Mouse (Mus musculus) layer of hippocampus, adult 6 months (tissue): ENCODE measurements around the gene Mapkapk2. TPM values are rescaled to one million over a fixed set of nuclear protein-coding genes. Genes with fewer than 3 reads are reported as not detected.

Experiments used
- long read RNA-seq, 2 experiments: library from polyadenylated mRNA; unstranded; transcript quantifications; one replicate each; pipeline ENCODE4 v2.0.0; 2019 to 2020
- polyA plus RNA-seq: library from polyadenylated mRNA; unstranded; fragments of <200 nt; fragmentation: Nextera tagmentation; gene quantifications from 2 replicates; pipeline ENCODE4 v1.2.3, GENCODE M21; 2021

The Mapkapk2 gene
- polyA plus RNA-seq: 3.7 and 4.3 TPM in 2 replicates
- long read RNA-seq, experiment 1, partial matches to known transcripts: 4 of 9 reads
- long read RNA-seq, experiment 1, other reads (novel, unspliced or antisense): 1 of 9 reads
- long read RNA-seq, experiment 2, partial matches to known transcripts: 4 of 10 reads
- long read RNA-seq, experiment 2, other reads (novel, unspliced or antisense): 2 of 10 reads

DNA sequence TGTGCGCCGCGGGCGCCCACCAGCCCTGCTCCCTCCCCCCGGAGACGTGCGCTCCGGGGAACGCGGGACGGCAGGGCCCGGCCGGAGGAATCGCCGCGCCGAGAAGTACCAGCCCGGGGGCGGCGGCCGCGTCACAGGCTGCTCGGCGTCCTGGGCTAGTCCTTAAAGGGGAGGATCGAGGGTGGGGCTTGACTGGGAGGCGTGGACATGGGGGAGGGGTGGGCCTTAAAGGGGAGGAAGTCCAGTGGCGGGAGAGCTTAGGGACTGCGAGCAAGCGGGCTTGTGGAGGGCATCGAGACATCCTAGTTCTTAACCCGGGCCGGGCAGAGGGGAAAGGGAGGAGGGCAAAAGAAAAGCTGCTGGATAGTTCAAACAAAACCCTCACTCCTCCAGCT, at the start of gene Mapkapk2:
TSS of gene Mapkapk2 (minus strand) at position 127 of the 395 bp plus-strand sequence.

DNA sequence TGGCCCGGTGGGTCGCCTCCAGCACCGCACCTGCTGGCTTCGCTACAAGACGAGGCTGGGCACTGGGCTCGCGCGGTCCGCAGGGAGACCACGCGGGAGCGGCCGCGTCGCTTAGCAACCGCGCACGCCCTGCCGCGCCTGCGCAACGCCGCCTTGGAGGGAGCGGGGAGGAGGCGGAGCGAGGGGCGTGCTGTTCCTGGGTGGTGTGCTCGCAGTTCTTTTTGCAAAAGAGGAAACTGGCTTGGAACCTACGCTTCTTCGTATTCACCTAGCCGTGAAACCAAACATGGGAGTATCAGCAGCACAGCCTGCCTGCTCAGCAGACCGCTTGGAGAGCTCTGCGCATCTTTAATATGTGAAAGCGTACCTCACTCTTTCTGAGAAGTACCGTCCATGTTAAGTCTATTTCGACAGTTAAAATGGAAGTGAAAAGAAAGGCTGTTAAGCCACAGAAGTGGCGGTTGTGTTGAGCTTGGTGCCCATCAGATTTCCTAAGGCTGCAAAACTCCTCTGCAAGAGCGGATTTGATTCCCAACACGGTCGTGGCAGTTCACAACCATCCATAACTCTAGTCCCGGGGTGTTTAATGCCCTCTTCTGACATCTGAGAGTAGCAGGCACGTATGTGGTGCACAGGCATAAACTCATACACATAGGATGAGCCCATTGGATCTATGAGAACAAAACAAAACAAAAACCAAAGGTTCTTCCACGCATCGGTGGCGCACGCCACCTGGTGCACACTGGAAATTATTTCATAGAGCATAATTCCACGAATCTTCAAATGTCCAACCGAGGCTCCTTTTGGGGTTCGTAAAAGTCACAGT, 40.8 kb upstream of the Mapkapk2 start, which contains the start of gene Dyrk3:
TSS of gene Dyrk3 (minus strand) at position 150 of the 826 bp plus-strand sequence.

DNA sequence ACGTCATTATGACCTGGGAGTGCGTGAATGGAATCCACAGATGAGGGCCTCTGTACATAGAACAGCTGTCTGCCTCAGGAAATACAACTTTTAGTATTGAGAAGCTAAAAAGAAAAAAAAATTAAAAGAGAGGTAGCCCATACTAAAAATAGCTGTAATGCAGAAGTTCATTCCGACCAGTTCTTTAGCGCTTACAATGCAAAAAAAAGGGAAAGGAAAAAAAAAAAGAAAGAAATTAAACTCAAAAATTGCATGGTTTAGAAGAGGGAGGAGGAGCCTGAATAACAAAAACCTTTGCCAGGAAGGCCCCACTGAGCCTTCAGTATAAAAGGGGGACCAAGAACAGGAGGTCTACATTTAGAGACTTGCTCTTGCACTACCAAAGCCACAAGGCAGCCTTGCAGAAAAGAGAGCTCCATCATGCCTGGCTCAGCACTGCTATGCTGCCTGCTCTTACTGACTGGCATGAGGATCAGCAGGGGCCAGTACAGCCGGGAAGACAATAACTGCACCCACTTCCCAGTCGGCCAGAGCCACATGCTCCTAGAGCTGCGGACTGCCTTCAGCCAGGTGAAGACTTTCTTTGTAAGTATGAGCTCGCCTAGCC, 78.0 kb downstream of the Mapkapk2 start, which contains the start of gene Il10:
TSS of gene Il10 (plus strand) at position 354 of the 607 bp plus-strand sequence.

Other genes with a start within 250 kb of the Mapkapk2 start
- 0.34 and 1.2 TPM in 2 replicates for gene Fcmr, start 232.2 kb downstream of the Mapkapk2 start, polyA plus RNA-seq
- not detected in 2 replicates for gene Il24, start 210.4 kb downstream of the Mapkapk2 start, polyA plus RNA-seq
- gene Il20, start 186.4 kb downstream of the Mapkapk2 start, polyA plus RNA-seq: not detected in 2 replicates
- gene Il19, start 157.7 kb downstream of the Mapkapk2 start, polyA plus RNA-seq: not detected in 2 replicates
- not detected in 2 replicates for gene Il10, start 78.0 kb downstream of the Mapkapk2 start, polyA plus RNA-seq
- 9.5 TPM in 2 replicates for gene Dyrk3, start 40.5 kb upstream of the Mapkapk2 start, polyA plus RNA-seq
- 13.7 and 14.3 TPM in 2 replicates for gene Eif2d, start 55.4 kb upstream of the Mapkapk2 start, polyA plus RNA-seq
- gene Rassf5, start 147.4 kb upstream of the Mapkapk2 start, polyA plus RNA-seq: 7.6 and 8.0 TPM in 2 replicates
- gene Ikbke, start 181.8 kb upstream of the Mapkapk2 start, polyA plus RNA-seq: 0.08 TPM in 2 replicates